Mouse (Mus musculus) layer of hippocampus, adult 8-10 months (tissue): Measurements from ENCODE around the gene Pigg. TPM values are rescaled to one million over a fixed set of nuclear protein-coding genes. Genes with fewer than 3 reads are reported as not detected.

Experiments used
- total RNA-seq, 4 experiments: library from RNA; stranded (reverse); gene quantifications; 2 replicates each; pipeline ENCODE4 v1.2.4; 2022

Pigg gene
- total RNA-seq, 4 experiments from 2014 or later = 10.8 to 15.2 (median 12.7) TPM

Other genes with a start within 250 kb of the Pigg start
- gene Mtf2, start 246.9 kb upstream of the Pigg start, total RNA-seq = 10 to 100 TPM; 52.9 to 64.2 (median 58.8) TPM
- gene Tmed5, start 180.0 kb upstream of the Pigg start, total RNA-seq = 10 to 100 TPM; 26.4 to 33.4 (median 30.8) TPM
- gene Ccdc18, start 179.7 kb upstream of the Pigg start, total RNA-seq = 1 to 10 TPM; 1.4 to 1.8 (median 1.6) TPM
- gene Dr1, start 43.7 kb upstream of the Pigg start, total RNA-seq = 10 to 100 TPM; 38.6 to 47.0 (median 42.6) TPM
- 10 to 100 TPM; 45.5 to 49.4 (median 47.9) TPM for gene Gm42517, start 55.3 kb downstream of the Pigg start, total RNA-seq
- under 1 TPM; 0.10 to 0.52 (median 0.34) TPM for gene Pde6b, start 75.8 kb downstream of the Pigg start, total RNA-seq
- gene Atp5k, start 121.8 kb downstream of the Pigg start, total RNA-seq = 100 to 1,000 TPM; 119 to 263 (median 190) TPM
- gene Mfsd7a, start 136.3 kb downstream of the Pigg start, total RNA-seq = 1 to 10 TPM; 1.2 to 2.3 (median 1.7) TPM
- gene Pcgf3, start 148.6 kb downstream of the Pigg start, total RNA-seq = 10 to 100 TPM; 42.2 to 44.1 (median 42.5) TPM
- gene Cplx1, start 237.4 kb downstream of the Pigg start, total RNA-seq = 100 to 1,000 TPM; 530 to 563 (median 545) TPM